Mouse (Mus musculus): ENCODE data around the gene Il6st.
"Not testable (repeated sequence)": the region's sequence is repeated elsewhere in the genome, so short reads cannot be mapped to it uniquely, and the experiment has no call there.

Il6st gene

GRCm38 (mm10) chr13:112463868-112464625 is at the start of gene Il6st:
TSS of gene Il6st (plus strand) at chr13:112464070.
- peak; percentile 98 to 99 for DNase-seq

- DNase-seq, result no peak
These were observed 48.0 kb upstream of the Il6st start for GRCm38 (mm10) chr13:112415896-112416295.

- DNase-seq, result no peak
These were observed 47.3 kb upstream of the Il6st start for GRCm38 (mm10) chr13:112416410-112417162.

GRCm38 (mm10) chr13:112417163-112417523 is 46.7 kb upstream of the Il6st start:
- no peak for DNase-seq

GRCm38 (mm10) chr13:112417861-112418423 is 45.9 kb upstream of the Il6st start:
- DNase-seq, result no peak

- DNase-seq, result no peak
These were observed 45.3 kb upstream of the Il6st start for GRCm38 (mm10) chr13:112418595-112418994.

GRCm38 (mm10) chr13:112424212-112424611 is 39.7 kb upstream of the Il6st start:
- DNase-seq, result no peak

- no peak for DNase-seq
These were observed 39.2 kb upstream of the Il6st start for GRCm38 (mm10) chr13:112424635-112425034.

GRCm38 (mm10) chr13:112425181-112425654 is 38.7 kb upstream of the Il6st start:
- DNase-seq, result no peak

- no peak for DNase-seq
These were observed 37.4 kb upstream of the Il6st start for GRCm38 (mm10) chr13:112426265-112427135.

- DNase-seq, result not testable (repeated sequence)
These were observed 36.8 kb upstream of the Il6st start for GRCm38 (mm10) chr13:112427136-112427470.

- DNase-seq, result no peak
These were observed 36.3 kb upstream of the Il6st start for GRCm38 (mm10) chr13:112427521-112427920.

GRCm38 (mm10) chr13:112433271-112433670 is 30.6 kb upstream of the Il6st start:
- DNase-seq, result no peak

- no peak for DNase-seq
These were observed 28.4 kb upstream of the Il6st start for GRCm38 (mm10) chr13:112435241-112436075.

- no peak for DNase-seq
These were observed 27.6 kb upstream of the Il6st start for GRCm38 (mm10) chr13:112436288-112436687.

- no peak for DNase-seq
These were observed 25.6 kb upstream of the Il6st start for GRCm38 (mm10) chr13:112438001-112438868.

- DNase-seq, result no peak
These were observed 24.6 kb upstream of the Il6st start for GRCm38 (mm10) chr13:112439105-112439818.

- peak; percentile 24 to 74 for DNase-seq
These were observed 23.9 kb upstream of the Il6st start for GRCm38 (mm10) chr13:112439917-112440361.

GRCm38 (mm10) chr13:112440668-112441067 is 23.2 kb upstream of the Il6st start:
- no peak for DNase-seq

All from kidney, postnatal 36 days (tissue).